Mouse (Mus musculus): ENCODE results near the gene Acvr2b.

The Acvr2b gene

GRCm38 (mm10) chr9:119408898-119409664 is 7.2 kb downstream of the Acvr2b start:
- no peak for DNase-seq (ENCODE audit: low spot score)

- DNase-seq (ENCODE audit: low spot score): no peak
Measured at GRCm38 (mm10) chr9:119409864-119410263, 7.9 kb downstream of the Acvr2b start.

GRCm38 (mm10) chr9:119418025-119418424 is 16.1 kb downstream of the Acvr2b start:
- DNase-seq (ENCODE audit: low spot score): no peak

GRCm38 (mm10) chr9:119419852-119420438 is 18.0 kb downstream of the Acvr2b start:
- DNase-seq (ENCODE audit: low spot score): no peak

- peak; percentile 40 for DNase-seq (ENCODE audit: low spot score)
Measured at GRCm38 (mm10) chr9:119425217-119425975, 23.5 kb downstream of the Acvr2b start.

GRCm38 (mm10) chr9:119425976-119426415 is 24.1 kb downstream of the Acvr2b start:
- DNase-seq (ENCODE audit: low spot score): no peak

- DNase-seq (ENCODE audit: low spot score): no peak
Measured at GRCm38 (mm10) chr9:119426483-119426882, 24.6 kb downstream of the Acvr2b start.

- peak; percentile 52 for DNase-seq (ENCODE audit: low spot score)
Measured at GRCm38 (mm10) chr9:119430311-119430710, 28.4 kb downstream of the Acvr2b start.

GRCm38 (mm10) chr9:119435855-119436254 is 33.9 kb downstream of the Acvr2b start:
- no peak for DNase-seq (ENCODE audit: low spot score)

- DNase-seq (ENCODE audit: low spot score): no peak
Measured at GRCm38 (mm10) chr9:119438065-119438464, 36.1 kb downstream of the Acvr2b start.

- no peak for DNase-seq (ENCODE audit: low spot score)
Measured at GRCm38 (mm10) chr9:119438498-119439000, 36.6 kb downstream of the Acvr2b start.

GRCm38 (mm10) chr9:119444738-119445429 is 43.0 kb downstream of the Acvr2b start, which contains the start of gene Exog:
TSS of gene Exog (plus strand) at chr9:119444943.
- peak; percentile 94 for DNase-seq (ENCODE audit: low spot score)

GRCm38 (mm10) chr9:119445737-119446136 is 43.8 kb downstream of the Acvr2b start:
- no peak for DNase-seq (ENCODE audit: low spot score)

- DNase-seq (ENCODE audit: low spot score): no peak
Measured at GRCm38 (mm10) chr9:119455967-119456366, 54.0 kb downstream of the Acvr2b start.

GRCm38 (mm10) chr9:119457122-119457521 is 55.2 kb downstream of the Acvr2b start:
- no peak for DNase-seq (ENCODE audit: low spot score)

- no peak for DNase-seq (ENCODE audit: low spot score)
Measured at GRCm38 (mm10) chr9:119460410-119460809, 58.5 kb downstream of the Acvr2b start.

GRCm38 (mm10) chr9:119465056-119465455 is 63.1 kb downstream of the Acvr2b start:
- DNase-seq (ENCODE audit: low spot score): no peak

GRCm38 (mm10) chr9:119465595-119465994 is 63.7 kb downstream of the Acvr2b start:
- no peak for DNase-seq (ENCODE audit: low spot score)

- no peak for DNase-seq (ENCODE audit: low spot score)
Measured at GRCm38 (mm10) chr9:119469691-119470353, 67.9 kb downstream of the Acvr2b start.

- no peak for DNase-seq (ENCODE audit: low spot score)
Measured at GRCm38 (mm10) chr9:119472412-119472918, 70.5 kb downstream of the Acvr2b start.

- no peak for DNase-seq (ENCODE audit: low spot score)
Measured at GRCm38 (mm10) chr9:119473011-119473410, 71.1 kb downstream of the Acvr2b start.
